Mouse (Mus musculus) gastrocnemius, postnatal 10 days (tissue): ENCODE results near the gene Ly9. TPM values are rescaled to one million over a fixed set of nuclear protein-coding genes. Genes with fewer than 3 reads are reported as not detected.

Experiments used
- DNase-seq: peaks from one replicate; pipeline ENCODE4 v3.0.0; 2021; ENCODE audit warnings: mixed read lengths
- microRNA-seq, 2 experiments: library from miRNA; unstranded; fragments of <30 nt; microRNA quantifications; one replicate each; pipeline ENCODE4 v1.2.0; 2021
- total RNA-seq, 2 experiments: library from RNA; stranded (reverse); gene quantifications; 2 replicates each; pipeline ENCODE4 v1.2.3; 2021

The Ly9 gene
- total RNA-seq, 2 experiments from 2014 or later: 0.23 to 0.50 TPM

GRCm38 (mm10) chr1:171584584-171584983 lies 22.6 kb downstream of the Ly9 start:
- no peak for DNase-seq

DNA sequence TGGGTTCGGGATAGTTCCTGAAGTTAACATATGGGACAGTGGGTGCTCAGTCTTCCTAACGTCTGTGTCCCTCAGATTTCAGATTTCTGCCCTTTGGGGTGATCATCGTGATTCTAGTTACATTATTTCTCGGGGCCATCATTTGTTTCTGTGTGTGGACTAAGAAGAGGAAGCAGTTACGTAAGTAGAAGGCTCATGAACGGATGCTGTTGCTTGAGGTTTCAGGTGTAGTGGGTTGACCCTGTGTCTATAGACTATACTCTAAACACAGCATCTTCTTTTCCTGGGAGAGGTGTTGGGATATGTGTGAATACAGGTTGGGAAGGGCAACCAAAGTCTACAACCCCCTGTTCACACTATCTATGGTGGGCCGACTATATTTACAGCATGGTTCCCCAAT lies 30.0 kb downstream of the Ly9 start:
- DNase-seq: no peak

GRCm38 (mm10) chr1:171568436-171568835 lies 38.8 kb downstream of the Ly9 start:
- DNase-seq: no peak

DNA sequence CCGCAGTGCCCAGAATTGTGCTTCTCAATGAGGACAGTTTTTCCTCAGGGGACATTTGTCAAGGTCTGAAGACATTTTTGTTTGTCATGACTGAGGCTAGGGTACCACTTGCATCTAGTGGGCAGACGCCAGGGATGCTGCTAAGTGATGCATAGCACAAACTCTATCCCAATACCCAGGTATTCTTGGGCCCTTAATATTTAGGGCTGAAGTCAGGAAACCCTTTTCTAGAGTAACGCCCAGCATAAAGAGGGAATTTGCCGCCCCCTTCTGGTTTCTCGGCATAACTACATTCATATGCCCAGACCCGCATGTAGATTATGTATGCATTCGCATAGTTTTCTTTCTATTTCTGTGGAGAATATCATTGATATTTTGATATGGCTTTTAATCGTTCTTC lies 40.4 kb downstream of the Ly9 start:
- DNase-seq: peak; percentile 41

DNA sequence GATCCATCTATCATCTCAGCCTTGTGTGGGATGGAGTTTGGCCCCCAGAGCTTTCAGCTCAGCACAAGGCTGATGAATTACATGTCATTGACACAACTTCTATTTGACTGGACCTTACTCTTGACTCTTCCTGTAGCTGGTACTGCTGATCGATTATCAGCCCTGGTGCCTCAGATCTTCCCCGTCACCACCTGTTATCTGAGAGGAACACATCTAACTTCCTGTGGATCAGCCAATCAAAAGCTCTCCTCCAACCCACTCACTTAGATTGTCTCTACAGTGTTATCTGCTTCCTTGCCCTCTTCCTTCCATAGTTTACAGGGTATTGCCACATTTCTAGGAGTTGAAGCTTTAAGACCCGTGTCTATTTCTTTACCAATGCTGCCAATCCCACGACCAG lies 41.3 kb downstream of the Ly9 start:
- no peak for DNase-seq

DNA sequence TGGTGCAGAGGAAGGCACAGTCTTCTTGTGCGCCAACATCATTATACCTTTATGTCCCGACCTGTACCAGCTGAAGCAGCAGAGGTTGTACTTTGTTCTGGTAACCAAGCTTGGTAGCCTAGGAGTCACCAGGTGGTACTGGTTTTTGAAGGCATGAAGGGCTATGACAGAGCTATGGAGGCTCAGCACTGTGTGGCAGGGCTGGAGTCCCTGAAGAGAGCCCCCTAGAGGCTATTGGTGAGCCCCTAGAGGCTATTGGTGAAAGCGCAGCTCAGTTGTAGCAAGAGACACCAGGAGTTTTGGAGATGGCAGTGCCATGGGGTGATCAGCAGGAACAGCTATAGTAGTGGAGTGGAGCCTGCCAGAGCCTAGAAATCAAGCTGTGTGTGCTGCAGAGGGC lies 43.0 kb downstream of the Ly9 start:
- no peak for DNase-seq

DNA sequence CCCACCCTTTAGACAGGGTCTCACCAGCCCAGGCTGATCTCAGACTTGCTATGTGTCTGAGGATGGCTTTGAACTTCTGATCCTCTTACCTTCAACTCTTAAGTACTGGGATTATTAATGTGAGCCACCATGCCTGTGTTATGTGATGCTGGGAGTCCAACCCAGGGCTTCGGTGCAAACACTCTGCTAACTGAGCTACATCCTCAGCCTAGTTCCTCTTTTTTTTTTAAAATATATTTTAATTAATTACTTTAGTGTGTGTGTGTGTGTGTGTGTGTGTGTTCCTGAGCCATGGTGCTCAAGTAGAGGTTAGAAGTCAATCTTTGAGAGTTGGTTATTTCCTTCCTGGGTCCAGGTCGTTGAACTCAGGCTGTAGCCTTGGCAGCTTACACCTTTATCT lies 44.2 kb downstream of the Ly9 start:
- no peak for DNase-seq

DNA sequence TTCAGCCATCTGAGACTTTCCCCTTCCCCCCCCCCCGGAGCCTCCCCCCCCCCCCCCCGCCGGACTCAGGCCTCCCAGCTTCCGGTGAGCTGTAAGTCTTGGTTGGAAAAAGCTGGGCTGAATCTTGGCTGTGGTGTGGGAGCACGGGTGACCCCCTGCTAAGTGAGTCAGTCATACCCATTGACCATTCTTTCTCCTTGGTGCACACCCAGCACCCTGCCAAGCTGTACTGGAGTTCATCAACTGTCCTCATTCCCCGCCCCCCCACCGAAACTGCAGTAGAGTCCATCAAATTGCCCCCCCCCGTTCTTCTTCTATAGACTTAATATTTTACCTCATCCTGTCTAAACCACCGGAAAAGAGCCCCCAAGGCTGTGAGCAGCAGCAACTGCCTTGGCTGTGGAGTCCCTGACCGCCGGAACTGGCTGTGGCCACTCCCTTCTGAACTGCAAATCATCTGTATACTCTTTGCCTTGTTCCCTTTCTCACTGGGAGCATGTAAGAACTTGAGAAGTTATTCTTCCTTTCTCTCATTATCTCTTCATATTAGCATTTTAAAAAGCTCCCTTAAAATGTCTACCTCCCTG lies 45.5 kb downstream of the Ly9 start:
- DNase-seq: no peak

DNA sequence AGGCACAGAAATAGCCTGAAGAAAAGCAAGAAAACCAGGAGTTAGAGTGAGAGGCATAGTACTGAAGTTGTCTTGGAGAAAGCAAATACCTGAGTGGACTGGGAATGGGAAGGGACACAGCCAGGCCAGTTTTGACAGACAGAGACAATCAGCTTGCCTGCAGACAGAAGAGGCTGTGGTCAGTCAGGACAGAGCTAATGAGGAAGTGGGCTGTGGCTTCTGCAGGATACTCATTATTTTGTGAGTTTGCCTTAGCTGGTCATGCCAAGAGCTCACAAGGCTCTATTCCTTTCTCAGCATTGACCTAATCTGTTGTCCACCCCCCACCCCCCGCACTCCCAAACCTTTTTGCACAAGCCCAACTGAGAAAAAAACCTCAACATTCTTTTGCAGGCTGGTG lies 46.0 kb downstream of the Ly9 start:
- no peak for DNase-seq

DNA sequence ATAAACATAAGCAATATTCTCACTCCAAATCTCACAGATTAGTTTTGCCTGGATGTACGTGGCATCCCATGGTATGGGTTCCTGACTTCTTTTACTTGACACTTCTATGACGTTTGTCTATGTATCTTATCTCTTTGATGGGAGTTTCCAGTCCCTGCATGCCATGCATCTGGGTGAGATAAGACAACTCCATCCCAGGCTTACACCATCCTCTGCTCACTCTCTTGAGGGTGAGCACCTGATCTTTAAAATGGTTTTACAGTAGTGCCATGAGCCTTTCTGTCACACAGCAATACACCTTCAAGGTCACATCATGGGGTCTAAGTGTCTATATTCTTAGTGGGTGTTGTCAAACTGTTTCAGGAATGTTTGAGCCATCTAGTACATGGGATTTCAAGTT lies 46.9 kb downstream of the Ly9 start:
- DNase-seq: no peak

GRCm38 (mm10) chr1:171558898-171559297 lies 48.3 kb downstream of the Ly9 start, which contains the start of gene Cd244a:
Gene Cd244a (plus strand): TSS chr1:171559193.
- no peak for DNase-seq

DNA sequence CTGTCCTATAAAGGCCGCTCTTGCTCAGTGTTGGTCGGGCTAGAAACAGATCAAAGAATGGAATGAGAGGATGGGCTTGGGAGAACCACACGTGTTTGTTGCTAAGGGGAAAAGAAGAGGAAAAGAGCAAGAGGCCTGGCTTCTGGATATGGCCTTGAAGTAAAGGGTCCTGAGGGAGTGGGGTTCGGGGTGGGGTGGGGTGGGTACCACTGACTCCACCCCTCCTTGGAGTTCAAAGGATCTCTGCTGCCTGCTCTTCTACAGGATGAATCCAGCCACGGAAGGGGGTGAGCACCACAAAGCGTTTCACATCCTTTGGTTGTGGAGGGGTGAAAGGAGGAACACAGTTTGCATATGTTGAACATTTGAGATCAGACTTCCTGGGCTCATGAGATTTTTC lies 48.8 kb downstream of the Ly9 start:
- DNase-seq: no peak

DNA sequence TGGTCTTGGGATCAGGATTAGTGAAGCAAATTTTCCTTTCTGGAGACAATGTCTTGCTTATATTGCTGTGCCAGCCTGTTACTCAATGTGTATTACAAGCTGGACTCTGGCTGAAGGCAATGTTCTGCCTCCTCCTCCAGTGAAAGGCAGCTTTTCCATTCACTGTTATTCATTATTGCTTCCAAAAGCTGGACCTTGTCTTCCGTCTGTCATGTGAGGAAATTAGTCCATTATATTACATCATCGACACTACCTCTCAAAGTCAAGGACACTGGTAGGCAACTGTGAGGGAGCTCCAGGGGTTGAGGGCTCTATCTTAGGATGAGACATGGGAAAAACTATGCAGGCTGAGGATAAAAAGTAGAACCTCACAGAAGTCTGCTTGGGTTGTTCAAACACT lies 50.8 kb downstream of the Ly9 start:
- no peak for DNase-seq

DNA sequence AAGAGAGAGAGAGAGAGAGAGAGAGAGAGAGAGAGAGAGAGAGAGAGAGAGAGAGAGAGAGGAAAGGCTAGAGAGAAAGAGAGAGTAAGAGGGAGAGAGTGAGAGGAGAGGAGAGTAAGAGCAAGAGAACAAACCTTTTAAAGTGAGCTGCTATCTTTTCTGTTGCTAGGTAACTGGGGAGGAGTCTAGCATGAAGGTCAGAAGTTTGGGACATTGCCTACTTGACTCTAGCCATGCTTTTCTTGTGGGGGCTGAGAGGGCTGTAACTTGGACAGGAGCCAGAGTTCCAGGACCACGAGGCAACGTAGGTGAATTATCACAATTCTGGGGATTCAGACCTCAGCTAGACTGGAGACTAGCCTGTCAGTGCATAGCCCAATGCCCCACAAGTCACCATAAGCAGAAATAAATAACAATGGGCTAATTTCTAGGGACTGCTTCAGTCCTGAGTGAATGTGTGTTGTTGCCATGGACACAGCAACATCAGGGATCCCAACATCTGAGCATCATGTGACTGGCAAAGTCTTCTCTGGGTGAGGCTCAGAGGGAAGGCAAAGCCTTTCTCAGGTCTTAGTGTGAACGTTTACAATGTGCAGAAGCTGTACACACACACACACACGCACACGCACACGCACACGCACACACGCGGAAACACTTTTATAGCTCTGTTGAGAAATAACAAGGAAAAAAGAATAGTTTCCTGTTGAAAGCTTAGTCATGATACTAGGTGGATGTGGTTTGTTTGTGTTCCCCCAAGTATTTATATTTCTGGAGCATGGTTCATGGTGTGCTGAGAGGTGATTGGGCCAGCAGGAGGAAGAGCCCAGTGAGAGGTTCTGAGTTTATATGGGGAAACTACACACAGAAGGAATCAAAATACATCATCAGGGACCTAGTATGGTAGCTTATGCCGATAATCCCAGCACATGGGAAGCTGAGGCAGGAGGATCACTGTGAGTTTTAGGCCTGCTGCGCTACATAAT lies 53.6 kb downstream of the Ly9 start:
- no peak for DNase-seq

- no peak for DNase-seq
Observed at GRCm38 (mm10) chr1:171552230-171552629, 55.0 kb downstream of the Ly9 start.

GRCm38 (mm10) chr1:171551326-171551725 lies 55.9 kb downstream of the Ly9 start:
- DNase-seq: no peak

- no peak for DNase-seq
Observed at GRCm38 (mm10) chr1:171540694-171541093, 66.5 kb downstream of the Ly9 start.

Small RNA genes lying within 50 kb of the gene (microRNA-seq; reads per million reads assigned to microRNA genes)
- 0 reads per million in 2 experiments for gene Mir7683

Other genes with a start within 250 kb of the Ly9 start
- under 1 TPM; 0.31 to 0.61 TPM for gene Klhdc9, start 246.6 kb downstream of the Ly9 start, total RNA-seq
- under 1 TPM; 0.07 to 0.20 TPM for gene Nectin4, start 237.3 kb downstream of the Ly9 start, total RNA-seq
- gene Arhgap30, start 218.5 kb downstream of the Ly9 start, total RNA-seq: 1 to 10 TPM; 1.7 to 2.3 TPM
- 10 to 100 TPM; 31.5 to 32.4 TPM for gene Usf1, start 196.1 kb downstream of the Ly9 start, total RNA-seq
- gene Tstd1, start 188.5 kb downstream of the Ly9 start, total RNA-seq: under 1 TPM; 0.82 to 0.90 TPM
- 10 to 100 TPM; 13.9 to 15.0 TPM for gene F11r, start 169.9 kb downstream of the Ly9 start, total RNA-seq
- 1 to 10 TPM; 2.8 to 3.3 TPM for gene Alyref2, start 103.9 kb downstream of the Ly9 start, total RNA-seq
- not detected for gene Itln1, start 72.1 kb downstream of the Ly9 start, total RNA-seq
- gene Cd244a, start 48.2 kb downstream of the Ly9 start, total RNA-seq: under 1 TPM in 1 of 2 experiments, not detected in 1; 0.34 TPM
- under 1 TPM; 0.09 to 0.25 TPM for gene Slamf7, start 45.6 kb upstream of the Ly9 start, total RNA-seq
- 1 to 10 TPM; 1.1 to 1.7 TPM for gene Cd48, start 74.6 kb upstream of the Ly9 start, total RNA-seq
- gene Slamf1, start 159.7 kb upstream of the Ly9 start, total RNA-seq: under 1 TPM in 1 of 2 experiments, not detected in 1; 0.05 TPM
- gene Cd84, start 232.3 kb upstream of the Ly9 start, total RNA-seq: 1 to 10 TPM; 2.1 to 5.0 TPM